Mouse (Mus musculus) liver, embryonic 11.5 days (tissue): Measurements from ENCODE around the gene Gatb. TPM values are rescaled to one million over a fixed set of nuclear protein-coding genes. Genes with fewer than 3 reads are reported as not detected.

Experiments used
- ATAC-seq: fragments of 200-750 bp; cut with Nextera tagmentation; replicated peaks from 2 replicates; pipeline ENCODE4 v1.8.0; 2017; ENCODE audit warnings: moderate number of reproducible peaks, mild to moderate bottlenecking, moderate TSS enrichment, moderate library complexity; ENCODE audit not compliant: low FRiP score
- DNase-seq: peaks from one replicate; pipeline ENCODE4 v3.0.0-alpha.2; 2017; ENCODE audit warnings: low spot score
- H3K27ac ChIP-seq: fragments of 300-500 bp; sonication (generic); 2 replicates; pipeline ENCODE4 v1.5.1; 2014; ENCODE audit warnings: mild to moderate bottlenecking, low read depth, low read length, control low read depth
- H3K27me3 ChIP-seq: fragments of 300-500 bp; sonication (generic); replicated peaks from 2 replicates; pipeline ENCODE4 v1.6.1; 2014; ENCODE audit warnings: low read length, mixed read lengths; ENCODE audit not compliant: control insufficient read depth, insufficient read depth
- H3K36me3 ChIP-seq: fragments of 300-500 bp; sonication (generic); 2 replicates; pipeline ENCODE4 v1.6.1; 2014; ENCODE audit warnings: mild to moderate bottlenecking, low read length, moderate library complexity, mixed read lengths; ENCODE audit not compliant: control insufficient read depth, insufficient read depth
- H3K4me1 ChIP-seq: fragments of 300-500 bp; sonication (generic); replicated peaks from 2 replicates; pipeline ENCODE4 v1.6.1; 2014; ENCODE audit warnings: low read length, mixed read lengths; ENCODE audit not compliant: control insufficient read depth, insufficient read depth
- H3K4me2 ChIP-seq: fragments of 300-500 bp; sonication (generic); 2 replicates; pipeline ENCODE4 v1.6.1; 2014; ENCODE audit warnings: mild to moderate bottlenecking, control low read depth, moderate library complexity
- H3K4me3 ChIP-seq: fragments of 300-500 bp; sonication (generic); 2 replicates; pipeline ENCODE4 v1.5.1; 2014; ENCODE audit warnings: low read depth, low read length, control low read depth
- H3K9ac ChIP-seq: fragments of 300-500 bp; sonication (generic); 2 replicates; pipeline ENCODE4 v1.6.1; 2014; ENCODE audit warnings: low read depth, low read length, control low read depth
- H3K9me3 ChIP-seq: fragments of 300-500 bp; sonication (generic); 2 replicates; pipeline ENCODE4 v1.6.1; 2016; ENCODE audit warnings: low read length, inconsistent platforms, mixed read lengths; ENCODE audit not compliant: control insufficient read depth
- WGBS: fragments of 180-500 bp; shearing (Covaris S2); extraction: QIAGEN DNeasy Blood & Tissue Kit; methylation state at CpG from one replicate; pipeline ENCODE4 v1.1.7; 2014; 5-methylcytosine and 5-hydroxymethylcytosine counted together
- polyA plus RNA-seq: library from polyadenylated mRNA; unstranded; fragments of >200 nt; fragmentation: Nextera tagmentation; extraction: Ambion mirVana; gene quantifications from 2 replicates; pipeline ENCODE4 v1.2.1, GENCODE M21; 2014

Gatb gene
- polyA plus RNA-seq, 1 experiment from 2014 or later = 32.9 TPM

GRCm38 (mm10) chr3:85588701-85589100 is 14.8 kb downstream of the Gatb start:
- Histone ChIP-seq H3K9ac (no peak overlapping the region), H3K4me2 (peak overlapping the region; percentile 22; the same call in 1 of the 2 replicates), H3K36me3 (no peaks in the 10 kb centered on the region), H3K27ac (peak overlapping the region; percentile 38; the same call in 1 of the 2 replicates), H3K4me3 (no peak overlapping the region), H3K27me3 (no peaks in the 10 kb centered on the region), H3K4me1 (peaks cover 20% of the 10 kb centered on the region), H3K9me3 (no peaks in the 10 kb centered on the region)
- ATAC-seq (peak; percentile 76), DNase-seq (no peak)
- 10% methylated on average over 2 of the region's 2 CpGs for WGBS

GRCm38 (mm10) chr3:85590090-85590754 is 16.3 kb downstream of the Gatb start:
- H3K27me3 ChIP-seq = no peaks in the 10 kb centered on the region
- H3K36me3 ChIP-seq = no peaks in the 10 kb centered on the region
- H3K9ac ChIP-seq = no peak overlapping the region
- peaks cover 20% of the 10 kb centered on the region for H3K4me1 ChIP-seq
- no peak overlapping the region for H3K4me2 ChIP-seq
- 87% methylated on average over 3 of the region's 3 CpGs for WGBS
- H3K27ac ChIP-seq = no peak overlapping the region
- DNase-seq = no peak
- H3K9me3 ChIP-seq = no peaks in the 10 kb centered on the region
- no peak overlapping the region for H3K4me3 ChIP-seq
- ATAC-seq = no peak

GRCm38 (mm10) chr3:85592067-85592466 is 18.1 kb downstream of the Gatb start:
- WGBS = 31% methylated on average over 4 of the region's 4 CpGs
- DNase-seq = no peak
- no peaks in the 10 kb centered on the region for H3K27me3 ChIP-seq
- peaks cover 20% of the 10 kb centered on the region for H3K4me1 ChIP-seq
- no peak overlapping the region for H3K4me3 ChIP-seq
- peak; percentile 83 for ATAC-seq
- H3K9ac ChIP-seq = no peak overlapping the region
- H3K4me2 ChIP-seq = peak overlapping the region; percentile 34; the same call in 1 of the 2 replicates
- H3K9me3 ChIP-seq = no peaks in the 10 kb centered on the region
- no peak overlapping the region for H3K27ac ChIP-seq
- H3K36me3 ChIP-seq = no peaks in the 10 kb centered on the region

- 72% methylated on average over 5 of the region's 5 CpGs for WGBS
- Histone ChIP-seq H3K27me3 (no peaks in the 10 kb centered on the region), H3K4me1 (peaks cover 17% of the 10 kb centered on the region), H3K9ac (no peak overlapping the region), H3K36me3 (no peaks in the 10 kb centered on the region), H3K27ac (no peak overlapping the region), H3K4me3 (no peak overlapping the region), H3K4me2 (peak overlapping the region; percentile 34; the same call in 1 of the 2 replicates), H3K9me3 (no peaks in the 10 kb centered on the region)
- DNase-seq (no peak), ATAC-seq (no peak)
Measured at GRCm38 (mm10) chr3:85592640-85593252, 18.8 kb downstream of the Gatb start.

- no peak overlapping the region for H3K4me3 ChIP-seq
- no peaks in the 10 kb centered on the region for H3K9me3 ChIP-seq
- DNase-seq (no peak), ATAC-seq (no peak)
- H3K36me3 ChIP-seq = no peaks in the 10 kb centered on the region
- H3K9ac ChIP-seq = no peak overlapping the region
- peaks cover 8% of the 10 kb centered on the region for H3K4me1 ChIP-seq
- 78% methylated on average over 3 of the region's 3 CpGs for WGBS
- no peak overlapping the region for H3K4me2 ChIP-seq
- H3K27me3 ChIP-seq = no peaks in the 10 kb centered on the region
- no peak overlapping the region for H3K27ac ChIP-seq
Measured at GRCm38 (mm10) chr3:85594452-85594851, 20.5 kb downstream of the Gatb start.

GRCm38 (mm10) chr3:85599526-85599925 is 25.6 kb downstream of the Gatb start:
- 82% methylated on average over 3 of the region's 3 CpGs for WGBS
- ATAC-seq (no peak), DNase-seq (no peak)
- Histone ChIP-seq H3K9me3 (no peaks in the 10 kb centered on the region), H3K9ac (no peak overlapping the region), H3K36me3 (no peaks in the 10 kb centered on the region), H3K27ac (no peak overlapping the region), H3K4me2 (no peak overlapping the region), H3K27me3 (no peaks in the 10 kb centered on the region), H3K4me1 (0 out of 2 replicates have a peak, but pooled peaks cover 4% of the 10 kb centered on the region), H3K4me3 (no peak overlapping the region)

GRCm38 (mm10) chr3:85601841-85602305 is 28.0 kb downstream of the Gatb start:
- 46% methylated on average over 3 of the region's 3 CpGs for WGBS
- DNase-seq = no peak
- H3K4me3 ChIP-seq = no peak overlapping the region
- H3K4me2 ChIP-seq = no peak overlapping the region
- no peaks in the 10 kb centered on the region for H3K9me3 ChIP-seq
- H3K36me3 ChIP-seq = no peaks in the 10 kb centered on the region
- H3K9ac ChIP-seq = no peak overlapping the region
- ATAC-seq = no peak
- 0 out of 2 replicates have a peak, but pooled peaks cover 4% of the 10 kb centered on the region for H3K4me1 ChIP-seq
- H3K27me3 ChIP-seq = no peaks in the 10 kb centered on the region
- no peak overlapping the region for H3K27ac ChIP-seq

GRCm38 (mm10) chr3:85603811-85604210 is 29.9 kb downstream of the Gatb start:
- Histone ChIP-seq H3K27me3 (no peaks in the 10 kb centered on the region), H3K4me2 (no peak overlapping the region), H3K9ac (no peak overlapping the region), H3K4me3 (no peak overlapping the region), H3K27ac (no peak overlapping the region), H3K9me3 (no peaks in the 10 kb centered on the region), H3K36me3 (no peaks in the 10 kb centered on the region), H3K4me1 (0 out of 2 replicates have a peak, but pooled peaks cover 4% of the 10 kb centered on the region)
- DNase-seq (no peak), ATAC-seq (no peak)
- WGBS = 83% methylated on average over 1 of the region's 1 CpGs

GRCm38 (mm10) chr3:85606912-85607311 is 33.0 kb downstream of the Gatb start:
- Histone ChIP-seq H3K9me3 (no peaks in the 10 kb centered on the region), H3K4me1 (0 out of 2 replicates have a peak, but pooled peaks cover 2% of the 10 kb centered on the region), H3K27me3 (no peaks in the 10 kb centered on the region), H3K4me3 (no peak overlapping the region), H3K9ac (no peak overlapping the region), H3K4me2 (no peak overlapping the region), H3K36me3 (no peaks in the 10 kb centered on the region), H3K27ac (no peak overlapping the region)
- DNase-seq (no peak), ATAC-seq (no peak)
- 91% methylated on average over 3 of the region's 3 CpGs for WGBS
